Mouse (Mus musculus) thymus, adult 2 months (tissue): ENCODE measurements around the gene Neb. TPM values are rescaled to one million over a fixed set of nuclear protein-coding genes. Genes with fewer than 3 reads are reported as not detected.
A peak's percentile ranks its signal among the peaks of the same experiment; 100 is the strongest.

ENCODE experiments used
- DNase-seq: peaks from one replicate; pipeline ENCODE4 v3.0.0; 2021
- H3K27ac ChIP-seq: fragments of 200-500 bp; 2 replicates; pipeline ENCODE4 v1.5.1; 2012; ENCODE audit warnings: low read length, control low read depth; ENCODE audit not compliant: control insufficient read depth, insufficient read depth
- H3K27me3 ChIP-seq: fragments of 200-500 bp; 2 replicates; pipeline ENCODE4 v1.6.1; 2012; ENCODE audit warnings: mild to moderate bottlenecking, low read length, moderate library complexity, mixed read lengths; ENCODE audit not compliant: control insufficient read depth, insufficient read depth
- H3K36me3 ChIP-seq: fragments of 200-500 bp; 2 replicates; pipeline ENCODE4 v1.6.1; 2012; ENCODE audit warnings: mild to moderate bottlenecking, low read length, moderate library complexity; ENCODE audit not compliant: control insufficient read depth, insufficient read depth
- H3K4me1 ChIP-seq: fragments of 200-500 bp; replicated peaks from 2 replicates; pipeline ENCODE4 v1.6.1; 2012; ENCODE audit warnings: low read length; ENCODE audit not compliant: control insufficient read depth, insufficient read depth
- H3K4me3 ChIP-seq: fragments of 200-500 bp; 2 replicates; pipeline ENCODE4 v1.5.1; 2012; ENCODE audit warnings: mild to moderate bottlenecking, low read length, control low read depth, moderate library complexity; ENCODE audit not compliant: control insufficient read depth, insufficient read depth
- CTCF ChIP-seq: fragments of 200-500 bp; IDR thresholded peaks from 2 replicates; pipeline ENCODE4 v1.5.1; 2012; ENCODE audit warnings: mild to moderate bottlenecking, control low read depth, low read length, moderate library complexity, borderline replicate concordance; ENCODE audit not compliant: control insufficient read depth, poor library complexity, insufficient read depth; ENCODE audit errors: extremely low read depth
- POLR2A ChIP-seq: fragments of 200-500 bp; IDR thresholded peaks from 2 replicates; pipeline ENCODE4 v1.6.1; 2012; ENCODE audit warnings: mild to moderate bottlenecking, low read length, control low read depth, moderate library complexity; ENCODE audit not compliant: control insufficient read depth, poor library complexity, insufficient read depth; ENCODE audit errors: extremely low read depth
- WGBS: fragments of 180-500 bp; shearing (Covaris S2); methylation state at CpG from one replicate; pipeline ENCODE4 v1.1.7; 2018; 5-methylcytosine and 5-hydroxymethylcytosine counted together
- polyA plus RNA-seq: library from polyadenylated mRNA; depleted of rRNA; stranded (reverse); fragments of >200 nt; gene quantifications from 2 replicates; pipeline ENCODE4 v1.2.3, GENCODE M21; 2012

The Neb gene
- polyA plus RNA-seq, 1 experiment: 0.85 TPM

GRCm38 (mm10) chr2:52405238-52405637 lies 27.0 kb upstream of the Neb start:
- 71% methylated on average over 5 of the region's 5 CpGs for WGBS
- Histone ChIP-seq H3K36me3 (peaks cover 25% of the 10 kb centered on the region), H3K4me3 (no peak overlapping the region), H3K27me3 (no peaks in the 10 kb centered on the region), H3K4me1 (no peaks in the 10 kb centered on the region), H3K27ac (no peak overlapping the region)
- DNase-seq: no peak
- TF ChIP-seq CTCF (no peak), POLR2A (no peak)

- DNase-seq: no peak
- TF ChIP-seq POLR2A: no peak
- TF ChIP-seq CTCF: no peak
- 87% methylated on average over 5 of the region's 5 CpGs for whole genome bisulfite sequencing
- Histone ChIP-seq H3K4me3 (no peak overlapping the region), H3K36me3 (no peaks in the 10 kb centered on the region), H3K27me3 (no peaks in the 10 kb centered on the region), H3K27ac (no peak overlapping the region), H3K4me1 (no peaks in the 10 kb centered on the region)
These were observed 16.3 kb upstream of the Neb start for GRCm38 (mm10) chr2:52394529-52394928.

- 97% methylated on average over 2 of the region's 2 CpGs for WGBS
- Histone ChIP-seq H3K27ac (no peak overlapping the region), H3K4me1 (no peaks in the 10 kb centered on the region; the same call in 1 of the 2 replicates), H3K27me3 (no peaks in the 10 kb centered on the region), H3K36me3 (no peaks in the 10 kb centered on the region), H3K4me3 (no peak overlapping the region)
- TF ChIP-seq POLR2A (no peak), CTCF (no peak)
- no peak for DNase-seq
These were observed 12.2 kb upstream of the Neb start for GRCm38 (mm10) chr2:52390415-52390975.

- TF ChIP-seq CTCF (no peak), POLR2A (no peak)
- 83% methylated on average over 3 of the region's 3 CpGs for WGBS
- no peaks in the 10 kb centered on the region for H3K36me3 ChIP-seq
- no peaks in the 10 kb centered on the region for H3K27me3 ChIP-seq
- no peak overlapping the region for H3K27ac ChIP-seq
- DNase-seq: no peak
- no peaks in the 10 kb centered on the region; the same call in 1 of the 2 replicates for H3K4me1 ChIP-seq
- H3K4me3 ChIP-seq: no peak overlapping the region
These were observed 11.7 kb upstream of the Neb start for GRCm38 (mm10) chr2:52389975-52390374.

- no peak for DNase-seq
- H3K4me3 ChIP-seq: no peak overlapping the region
- no peak for TF ChIP-seq POLR2A
- TF ChIP-seq CTCF: no peak
- no peaks in the 10 kb centered on the region for H3K36me3 ChIP-seq
- WGBS: 93% methylated on average over 6 of the region's 6 CpGs
- no peaks in the 10 kb centered on the region; the same call in 1 of the 2 replicates for H3K4me1 ChIP-seq
- H3K27me3 ChIP-seq: no peaks in the 10 kb centered on the region
- no peak overlapping the region for H3K27ac ChIP-seq
These were observed 8.2 kb upstream of the Neb start for GRCm38 (mm10) chr2:52386451-52386850.

GRCm38 (mm10) chr2:52386037-52386436 lies 7.8 kb upstream of the Neb start:
- 65% methylated on average over 7 of the region's 7 CpGs for WGBS
- H3K27ac ChIP-seq: no peak overlapping the region
- no peaks in the 10 kb centered on the region; the same call in 1 of the 2 replicates for H3K4me1 ChIP-seq
- H3K36me3 ChIP-seq: no peaks in the 10 kb centered on the region
- TF ChIP-seq CTCF (no peak), POLR2A (no peak)
- H3K27me3 ChIP-seq: no peaks in the 10 kb centered on the region
- no peak for DNase-seq
- H3K4me3 ChIP-seq: no peak overlapping the region

GRCm38 (mm10) chr2:52378848-52379261 lies 581 bp upstream of the Neb start:
- no peaks in the 10 kb centered on the region for H3K27me3 ChIP-seq
- peak overlapping the region; percentile 81 for H3K27ac ChIP-seq
- no peak for TF ChIP-seq POLR2A
- TF ChIP-seq CTCF: no peak
- H3K36me3 ChIP-seq: no peaks in the 10 kb centered on the region
- no peak overlapping the region for H3K4me3 ChIP-seq
- H3K4me1 ChIP-seq: peaks cover 13% of the 10 kb centered on the region
- DNase-seq: peak; percentile 50
- 21% methylated on average over 10 of the region's 10 CpGs for WGBS
